Mouse (Mus musculus): ENCODE results near the gene Nup210. TPM values are rescaled to one million over a fixed set of nuclear protein-coding genes. Genes with fewer than 3 reads are reported as not detected.

The Nup210 gene
- 10 to 100 TPM; 51.5 to 81.0 (median 66.2) TPM for polyA plus RNA-seq (2017; shearing (Covaris generic))

DNA sequence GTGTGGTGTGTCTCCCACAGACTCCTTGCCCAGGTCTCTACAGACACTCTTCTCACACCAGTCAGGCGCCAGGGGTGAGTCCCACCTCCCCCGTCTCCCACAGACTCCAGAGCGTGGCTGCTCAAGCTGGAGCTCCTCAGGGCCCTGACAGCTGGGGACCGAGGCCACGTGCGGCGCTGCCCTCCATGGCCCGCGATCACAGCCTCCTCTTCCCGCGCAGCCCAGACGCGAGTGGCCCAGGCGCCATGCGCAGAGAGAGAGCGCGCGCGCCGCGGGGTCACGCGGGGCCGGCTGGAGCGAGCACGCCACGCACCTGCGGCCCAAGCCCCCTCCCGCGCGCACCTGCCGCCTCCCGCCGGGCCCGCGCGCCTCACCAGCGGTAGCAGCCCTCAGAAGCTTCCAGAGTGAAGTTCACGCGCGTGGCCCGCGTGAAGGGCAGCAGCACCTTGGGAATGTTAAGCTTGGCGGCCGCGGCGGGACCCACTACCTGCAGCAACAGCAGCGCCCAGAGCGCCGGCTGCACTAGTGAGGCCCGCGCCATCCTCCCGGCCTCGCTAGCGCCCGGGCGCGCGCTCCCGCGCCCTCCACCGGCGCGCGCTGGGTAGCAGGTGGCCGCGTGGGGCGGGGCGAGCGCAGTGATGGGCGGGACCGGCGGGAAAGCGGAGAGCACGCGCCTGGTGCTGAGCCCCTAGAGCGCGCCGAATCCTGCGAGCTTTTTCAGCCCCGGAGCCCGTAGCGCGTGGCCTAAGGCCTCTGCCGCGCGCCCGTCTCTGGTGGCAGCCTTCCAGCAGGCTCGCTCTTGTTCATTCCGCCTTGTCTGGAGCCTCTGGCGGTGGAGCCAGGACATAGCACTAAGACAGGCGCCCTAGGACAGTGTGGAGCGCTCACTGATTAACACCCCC lies at the start of gene Nup210:
Gene Nup210, minus strand, starts transcription at position 586 of the 902 bp plus-strand sequence.
- ATAC-seq, result peak; percentile 71

DNA sequence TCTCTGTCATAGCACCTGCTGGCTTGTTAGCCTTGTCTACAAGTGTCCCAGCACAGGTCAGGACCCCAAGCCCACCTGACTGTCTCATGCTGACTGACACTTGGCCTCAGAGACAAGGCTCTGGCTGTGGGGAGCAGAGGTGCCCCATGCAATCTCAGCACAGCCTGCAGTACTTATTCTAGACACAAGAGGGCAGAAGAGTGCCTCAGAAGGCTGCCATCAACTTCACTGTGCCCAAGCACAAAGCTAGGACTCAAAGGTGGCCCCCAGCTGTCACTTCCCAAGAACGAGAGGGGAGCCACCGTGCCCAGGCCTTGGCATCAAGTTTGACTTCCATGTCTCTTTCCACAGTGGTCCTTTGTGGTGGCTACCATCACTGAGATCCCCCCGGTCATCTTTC lies 48.6 kb upstream of the Nup210 start:
- no peak for ATAC-seq

GRCm38 (mm10) chr6:91164584-91164983 lies 48.0 kb upstream of the Nup210 start:
- ATAC-seq, result no peak

GRCm38 (mm10) chr6:91163195-91163911 lies 46.7 kb upstream of the Nup210 start:
- ATAC-seq, result no peak

GRCm38 (mm10) chr6:91162314-91162713 lies 45.7 kb upstream of the Nup210 start:
- ATAC-seq, result no peak

- ATAC-seq, result no peak
Observed at GRCm38 (mm10) chr6:91161506-91162235, 45.0 kb upstream of the Nup210 start.

DNA sequence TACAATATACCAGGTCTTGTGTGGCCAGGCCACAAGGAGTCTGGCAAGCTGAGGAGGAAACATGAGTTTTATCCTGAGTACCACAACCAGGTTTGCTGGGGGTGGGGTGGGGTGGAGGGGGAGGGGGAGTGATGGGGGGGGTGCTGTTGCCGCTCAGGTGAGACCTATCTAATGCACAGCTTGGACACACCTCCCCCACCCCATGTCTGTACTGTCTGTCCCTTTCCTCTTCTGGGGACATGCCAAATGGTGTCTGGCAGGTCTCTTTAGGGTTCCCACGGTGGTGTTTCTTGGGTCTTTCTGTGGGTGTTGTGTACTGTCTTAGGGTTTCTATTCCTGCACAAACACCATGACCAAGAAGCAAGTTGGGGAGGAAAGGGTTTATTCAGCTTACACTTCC lies 44.3 kb upstream of the Nup210 start:
- ATAC-seq, result no peak

GRCm38 (mm10) chr6:91160399-91160798 lies 43.8 kb upstream of the Nup210 start:
- ATAC-seq, result no peak

DNA sequence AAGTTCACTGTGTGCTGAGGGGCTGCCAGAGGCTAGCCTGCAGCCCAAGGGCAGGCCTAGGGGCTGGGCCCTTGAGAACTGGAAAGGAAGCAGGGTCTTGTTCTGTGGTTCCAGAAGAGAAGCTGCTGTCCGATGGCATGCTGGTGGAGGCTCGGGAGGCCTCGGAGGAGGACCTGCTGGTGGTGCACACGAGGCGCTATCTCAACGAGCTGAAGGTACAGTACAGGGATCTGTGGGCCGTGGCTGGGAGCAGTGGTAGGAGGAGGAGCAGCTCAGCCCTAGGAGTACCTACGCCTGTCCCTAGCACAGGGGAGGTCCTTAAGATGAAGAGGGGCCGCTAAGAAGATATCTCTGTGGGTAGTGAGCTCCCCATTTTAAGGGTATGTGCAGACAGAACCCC lies 42.4 kb upstream of the Nup210 start:
- ATAC-seq, result no peak

GRCm38 (mm10) chr6:91157237-91157570 lies 40.6 kb upstream of the Nup210 start:
- ATAC-seq, result no peak

DNA sequence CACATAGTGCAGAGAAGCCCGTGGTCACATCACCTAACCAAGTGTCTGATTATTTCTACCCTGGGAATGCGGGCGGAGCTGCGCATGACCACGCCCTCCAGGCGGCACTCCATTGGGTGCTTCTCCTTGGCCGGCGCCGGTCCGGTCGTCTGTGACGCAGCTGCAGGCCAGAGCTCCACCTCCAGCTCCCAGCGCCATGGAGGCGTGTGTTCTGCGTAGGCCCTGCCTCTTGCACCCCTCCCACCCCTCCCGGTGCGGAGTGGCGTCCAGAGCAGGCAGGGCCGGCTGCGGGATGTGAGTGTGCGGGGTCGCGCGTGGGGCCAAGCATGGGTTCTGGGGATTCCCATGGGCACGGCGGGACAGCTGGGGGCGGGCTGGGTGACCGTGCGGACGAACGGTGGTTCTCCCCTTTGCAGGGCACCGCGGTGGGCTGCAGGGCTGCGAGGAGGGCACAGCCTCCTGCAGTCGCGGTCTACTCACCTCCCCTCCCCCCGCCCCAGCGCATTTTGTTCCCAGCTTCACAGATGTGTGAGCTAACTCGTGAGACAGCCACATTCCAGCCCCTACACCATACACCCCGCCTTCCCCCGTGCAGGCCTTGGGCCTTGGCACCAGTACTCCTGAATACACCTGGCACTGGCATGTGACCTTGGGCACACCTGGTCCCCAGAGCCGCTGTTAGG lies 40.1 kb upstream of the Nup210 start, which contains the start of gene Hdac11:
Gene Hdac11, plus strand, starts transcription at position 112 of the 683 bp plus-strand sequence.
- peak; percentile 70 for ATAC-seq

DNA sequence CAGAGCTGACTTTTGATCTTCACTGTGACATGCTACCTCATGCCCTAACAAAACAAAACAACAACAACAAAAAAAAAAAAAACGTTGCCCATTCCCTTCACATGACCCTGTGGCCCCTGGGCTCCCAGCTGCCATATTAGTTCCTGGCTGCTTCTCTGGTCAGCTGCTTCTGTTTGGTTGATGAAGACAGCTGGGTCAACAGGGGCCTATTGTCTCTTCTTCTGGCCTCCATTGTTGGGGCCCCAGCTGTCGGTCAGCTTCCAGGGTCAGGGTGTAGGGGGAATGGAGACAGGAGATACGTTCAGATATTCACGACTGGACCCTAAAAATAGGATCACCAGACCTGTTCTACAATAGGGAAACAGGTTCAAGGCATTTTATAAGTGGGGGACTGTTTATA lies 39.4 kb upstream of the Nup210 start:
- no peak for ATAC-seq

GRCm38 (mm10) chr6:91155286-91155685 lies 38.7 kb upstream of the Nup210 start:
- no peak for ATAC-seq

- no peak for ATAC-seq
Observed at GRCm38 (mm10) chr6:91154685-91155084, 38.1 kb upstream of the Nup210 start.

DNA sequence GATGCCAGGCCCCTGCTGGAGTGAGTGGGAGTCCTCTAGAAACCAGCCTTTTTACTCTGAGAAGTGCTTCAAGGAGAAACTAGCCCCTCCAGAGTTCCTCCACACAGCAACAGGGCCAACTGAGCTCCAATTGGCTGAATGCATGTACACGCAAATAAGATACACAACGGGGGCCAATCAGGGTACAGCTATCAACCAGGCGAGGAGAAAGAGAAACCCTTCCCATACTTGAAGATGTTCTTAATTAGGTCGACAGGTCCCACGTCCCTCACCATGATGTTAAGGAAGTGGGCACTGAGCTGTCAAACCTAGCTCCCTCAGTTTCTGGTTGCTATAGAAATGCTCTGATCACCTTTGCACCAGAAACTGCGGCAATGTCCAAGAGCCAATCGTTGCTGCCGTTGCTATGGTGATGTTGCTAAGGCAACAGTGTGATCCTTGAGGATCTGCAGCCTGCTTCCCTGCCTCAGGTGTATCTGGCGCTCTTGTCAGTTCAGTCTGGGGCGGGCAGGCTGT lies 37.0 kb upstream of the Nup210 start:
- ATAC-seq, result peak; percentile 81

DNA sequence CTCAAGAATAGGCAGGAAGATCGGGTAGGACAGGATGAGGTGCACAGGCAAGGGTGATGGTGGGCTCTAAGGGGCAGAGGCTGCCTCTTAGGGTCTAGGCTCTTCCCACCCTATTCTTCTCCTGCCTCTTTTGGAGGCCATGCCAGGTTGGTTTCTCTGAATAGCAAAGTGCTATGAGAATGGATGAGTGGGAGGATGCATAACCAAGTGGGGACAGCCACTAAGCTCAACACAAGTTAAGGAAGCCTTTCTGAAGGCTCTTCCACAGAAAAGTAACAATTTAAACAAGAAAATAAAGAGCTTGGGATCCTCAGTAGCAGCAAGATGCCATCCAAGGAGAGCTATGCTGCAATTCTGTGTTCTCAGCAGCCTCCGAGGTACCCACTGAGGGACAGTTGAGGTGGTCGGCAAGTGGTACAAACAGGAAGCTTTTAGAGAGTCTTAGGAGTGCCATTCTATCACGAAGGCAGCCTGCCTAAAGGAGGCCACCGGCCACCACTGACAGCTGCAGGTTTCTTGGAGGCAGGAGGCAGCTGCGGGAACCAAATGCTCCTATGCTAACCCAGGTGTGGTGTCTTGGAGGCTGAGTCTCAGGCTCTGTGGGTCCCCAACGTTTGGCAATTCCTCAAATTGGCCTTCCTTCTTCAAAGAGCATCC lies 36.4 kb upstream of the Nup210 start:
- no peak for ATAC-seq

DNA sequence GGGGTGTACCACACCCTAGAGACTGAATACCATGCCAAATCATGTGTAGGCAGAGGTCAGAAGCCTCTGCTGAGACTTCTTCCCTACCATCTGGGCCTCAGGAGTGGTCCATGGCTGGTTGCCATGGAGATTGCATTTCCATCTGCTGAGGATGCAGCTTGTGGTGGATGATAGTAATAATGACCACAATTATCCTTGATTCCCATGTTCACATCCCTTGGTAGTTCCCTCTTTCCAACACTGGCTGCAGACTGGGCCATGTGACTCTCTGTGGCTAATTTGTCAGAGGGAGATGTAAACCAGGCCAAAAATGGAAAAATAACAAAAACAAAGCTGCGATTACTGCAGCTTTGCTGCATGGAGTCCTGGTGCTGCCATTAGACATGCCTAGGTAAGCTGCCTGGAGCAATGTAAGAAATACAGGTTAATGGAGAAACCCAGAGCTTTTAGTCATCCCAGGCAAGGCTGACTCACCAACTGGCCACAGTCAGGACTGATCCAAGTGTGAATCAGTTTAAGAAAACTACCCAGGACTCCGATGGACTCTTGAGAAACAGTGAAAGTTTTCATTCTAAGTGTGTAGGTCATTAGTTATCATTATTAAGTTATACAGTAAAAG lies 30.6 kb upstream of the Nup210 start:
- no peak for ATAC-seq

DNA sequence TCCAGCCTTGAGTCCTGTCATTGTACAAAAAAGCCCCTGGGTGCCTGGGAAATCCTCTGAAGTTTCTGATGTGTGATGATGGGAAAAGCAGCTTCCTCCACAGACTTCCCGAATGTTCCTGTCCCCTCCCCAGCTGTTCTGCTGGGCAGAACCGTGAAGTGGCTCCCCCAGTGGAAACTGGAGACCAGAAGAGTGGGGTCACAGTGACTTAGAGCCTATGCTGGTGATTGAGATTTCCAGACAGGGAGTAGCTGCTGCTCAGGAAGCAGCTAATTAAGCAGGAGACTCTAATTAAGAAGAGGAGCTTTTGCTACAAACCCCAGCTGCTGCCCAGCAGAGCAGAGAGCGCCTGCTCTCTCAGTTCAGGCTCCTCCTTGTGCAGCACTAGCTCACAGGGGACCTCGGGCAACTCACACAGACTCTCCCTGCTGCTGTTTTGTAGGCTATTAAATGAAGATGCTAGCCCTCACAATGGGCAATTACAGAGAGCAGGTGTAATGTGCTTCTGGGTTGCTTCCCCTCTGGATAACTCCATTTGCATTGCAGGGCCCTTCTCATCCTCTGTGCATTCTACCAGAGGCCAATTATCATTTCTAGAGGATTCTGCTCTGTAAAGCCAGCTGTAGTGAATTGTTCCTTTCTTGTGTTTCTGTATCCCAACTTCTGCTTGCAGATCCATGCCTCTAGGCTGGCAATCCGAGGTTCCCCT lies 30.0 kb upstream of the Nup210 start:
- ATAC-seq, result no peak

GRCm38 (mm10) chr6:91145572-91145971 lies 28.9 kb upstream of the Nup210 start:
- no peak for ATAC-seq

DNA sequence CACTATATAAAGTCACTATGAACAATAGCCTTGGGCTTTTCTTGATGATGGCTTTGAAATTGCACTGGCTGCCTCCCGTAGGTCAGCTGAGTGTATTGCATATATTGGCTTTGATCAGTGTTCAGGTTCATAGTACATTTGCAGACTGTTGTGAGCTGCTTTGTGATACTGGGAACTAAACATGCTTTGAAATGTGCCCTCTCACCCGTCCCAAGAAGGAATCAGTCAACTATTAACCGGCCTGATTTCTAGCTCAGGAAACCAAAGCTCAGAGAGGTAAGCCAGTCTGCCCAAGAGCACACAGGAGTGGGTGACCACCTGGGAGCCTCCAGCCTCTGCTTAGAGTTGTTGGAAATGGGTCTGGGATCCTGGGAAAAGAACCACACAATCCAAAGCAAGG lies 28.4 kb upstream of the Nup210 start:
- no peak for ATAC-seq

- ATAC-seq, result peak; percentile 85
Observed at GRCm38 (mm10) chr6:91139846-91140245, 23.2 kb upstream of the Nup210 start.

Data from inflammation-experienced regulatory T-cells, adult 6 months (primary cell).